Mouse (Mus musculus) spleen, adult 2 months (tissue): ENCODE measurements at regions not wholly inside any gene's neighbourhood (a gene's known extent, or its start where the extent isn't known, plus 50 kb on each side); places are given as distances from the start of the nearest gene placed in this dataset.

ENCODE experiments used
- DNase-seq, 2 experiments: peaks; one replicate each; pipeline versions ENCODE4 v3.0.0 to v3.0.0-alpha.2; 2012 to 2021; ENCODE audit warnings: low spot score in 2 of 2, low read depth in 1 of 2
- H3K27ac ChIP-seq: fragments of 200-500 bp; 2 replicates; pipeline ENCODE4 v1.5.1; 2012; ENCODE audit warnings: low read length, inconsistent platforms; ENCODE audit not compliant: insufficient read depth
- H3K27me3 ChIP-seq: fragments of 200-500 bp; 2 replicates; pipeline ENCODE4 v1.6.1; 2012; ENCODE audit warnings: mild to moderate bottlenecking, moderate library complexity, low read length, inconsistent platforms; ENCODE audit not compliant: control insufficient read depth, insufficient read depth
- H3K36me3 ChIP-seq: fragments of 200-500 bp; 2 replicates; pipeline ENCODE4 v1.6.1; 2012; ENCODE audit warnings: mild to moderate bottlenecking, low read length, inconsistent platforms; ENCODE audit not compliant: control insufficient read depth, insufficient read depth
- H3K4me1 ChIP-seq: fragments of 200-500 bp; 2 replicates; pipeline ENCODE4 v1.6.1; 2011; ENCODE audit warnings: inconsistent platforms; ENCODE audit not compliant: control insufficient read depth, insufficient read depth, insufficient read length
- H3K4me3 ChIP-seq: fragments of 200-500 bp; 2 replicates; pipeline ENCODE4 v1.5.1; 2011; ENCODE audit warnings: mild to moderate bottlenecking, inconsistent platforms; ENCODE audit not compliant: insufficient read depth, insufficient read length; ENCODE audit errors: extremely low read depth
- CTCF ChIP-seq: fragments of 200-500 bp; IDR thresholded peaks from 2 replicates; pipeline ENCODE4 v1.5.1; 2011; ENCODE audit warnings: mild to moderate bottlenecking, inconsistent platforms; ENCODE audit not compliant: insufficient read depth, insufficient read length, insufficient replicate concordance; ENCODE audit errors: extremely low read depth
- POLR2A ChIP-seq: fragments of 200-500 bp; IDR thresholded peaks from 2 replicates; pipeline ENCODE4 v1.6.1; 2011; ENCODE audit warnings: low read depth, low read length, inconsistent platforms
- WGBS: fragments of 180-500 bp; shearing (Covaris S2); methylation state at CpG from one replicate; pipeline ENCODE4 v1.1.7; 2018; 5-methylcytosine and 5-hydroxymethylcytosine counted together

DNA sequence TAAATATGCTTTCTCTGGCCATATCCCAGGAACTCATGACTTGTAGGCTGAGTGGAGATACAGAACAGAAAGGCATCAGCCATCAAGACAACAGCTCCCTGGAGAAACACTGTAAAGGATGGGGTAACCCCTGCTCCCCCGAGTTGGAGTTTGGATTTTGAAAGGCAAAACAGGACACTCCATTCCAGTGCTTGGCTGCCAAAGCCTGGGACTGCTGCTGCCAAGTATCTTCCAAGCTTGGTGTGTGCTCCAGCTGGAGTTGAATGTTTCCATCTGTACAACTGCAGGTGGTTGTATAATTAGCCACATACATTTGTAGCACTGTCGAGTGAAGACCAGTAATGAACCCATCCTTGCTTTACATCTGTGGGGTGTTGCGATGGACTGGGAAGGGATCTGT, 62.1 kb downstream of the 4933412E24Rik start:
- no peak overlapping the region for H3K27ac ChIP-seq
- H3K4me3 ChIP-seq = no peak overlapping the region
- peaks cover 3% of the 10 kb centered on the region; the same call in 1 of the 2 replicates for H3K4me1 ChIP-seq
- H3K27me3 ChIP-seq = no peaks in the 10 kb centered on the region
- no peaks in the 10 kb centered on the region for H3K36me3 ChIP-seq
- no peak for TF ChIP-seq POLR2A
- no peak for TF ChIP-seq CTCF
- WGBS = 89% methylated on average over 3 of the region's 3 CpGs
- DNase-seq = no peak

DNA sequence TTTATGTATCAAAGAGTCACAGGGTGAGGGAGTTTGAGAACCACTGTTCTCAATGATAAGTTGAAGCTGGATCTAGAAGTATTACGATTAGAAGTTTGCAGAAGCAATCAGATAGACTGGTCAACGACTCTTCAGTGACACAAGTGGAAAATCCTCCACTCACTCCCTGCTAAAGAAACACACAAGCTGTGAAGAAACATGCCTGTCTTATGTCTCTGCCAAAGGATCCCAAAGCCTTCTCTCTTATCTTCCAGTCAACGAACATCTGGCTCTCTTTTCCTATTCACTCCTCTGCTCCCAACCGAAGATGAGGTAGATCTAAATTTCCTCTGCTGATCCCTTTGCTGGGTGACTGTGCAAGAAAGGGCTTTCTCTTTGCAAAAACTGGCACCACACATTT, 62.6 kb downstream of the 4933412E24Rik start:
- Histone ChIP-seq H3K27ac (no peak overlapping the region), H3K4me3 (no peak overlapping the region), H3K36me3 (no peaks in the 10 kb centered on the region), H3K4me1 (peaks cover 3% of the 10 kb centered on the region; the same call in 1 of the 2 replicates), H3K27me3 (no peaks in the 10 kb centered on the region)
- 81% methylated on average over 4 of the region's 4 CpGs for WGBS
- no peak for TF ChIP-seq CTCF
- TF ChIP-seq POLR2A = no peak
- DNase-seq = no peak

DNA sequence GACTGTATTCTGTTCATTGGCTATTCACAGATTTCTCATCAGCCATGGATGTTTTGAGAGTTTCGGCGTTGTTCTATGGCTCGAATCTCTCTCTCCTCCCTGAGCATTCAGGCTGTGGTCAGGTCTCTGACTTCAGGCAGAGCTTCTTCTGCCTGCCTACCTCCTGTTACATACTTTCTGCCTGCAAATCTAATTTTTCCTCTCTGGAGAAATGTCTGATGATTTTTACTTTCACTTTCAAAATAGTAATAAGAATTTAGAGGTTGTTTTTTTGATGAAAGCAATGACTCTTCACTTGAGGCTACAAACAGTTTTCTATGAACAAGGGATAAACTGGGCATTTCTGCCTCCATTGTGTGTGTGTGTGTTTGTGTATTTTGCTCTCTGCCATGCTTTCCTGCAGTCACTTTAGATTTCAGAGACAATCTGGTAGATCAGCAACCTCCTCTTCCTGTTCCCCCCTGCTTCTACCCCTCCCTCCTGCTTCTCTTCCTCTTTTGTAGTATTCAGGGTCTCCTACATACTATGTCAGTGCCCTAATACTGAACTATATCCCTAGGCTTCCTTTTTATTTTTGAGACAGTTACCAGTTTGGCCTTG, 65.7 kb downstream of the 4933412E24Rik start:
- peak overlapping the region; percentile 43 for H3K4me3 ChIP-seq
- peaks cover 3% of the 10 kb centered on the region; the same call in 1 of the 2 replicates for H3K4me1 ChIP-seq
- no peaks in the 10 kb centered on the region for H3K27me3 ChIP-seq
- 52% methylated on average over 3 of the region's 3 CpGs for WGBS
- peak in 1 of 2 experiments; percentile 22 for DNase-seq
- no peaks in the 10 kb centered on the region for H3K36me3 ChIP-seq
- TF ChIP-seq CTCF (no peak), POLR2A (no peak)
- peak overlapping the region; percentile 48; the same call in 1 of the 2 replicates for H3K27ac ChIP-seq

DNA sequence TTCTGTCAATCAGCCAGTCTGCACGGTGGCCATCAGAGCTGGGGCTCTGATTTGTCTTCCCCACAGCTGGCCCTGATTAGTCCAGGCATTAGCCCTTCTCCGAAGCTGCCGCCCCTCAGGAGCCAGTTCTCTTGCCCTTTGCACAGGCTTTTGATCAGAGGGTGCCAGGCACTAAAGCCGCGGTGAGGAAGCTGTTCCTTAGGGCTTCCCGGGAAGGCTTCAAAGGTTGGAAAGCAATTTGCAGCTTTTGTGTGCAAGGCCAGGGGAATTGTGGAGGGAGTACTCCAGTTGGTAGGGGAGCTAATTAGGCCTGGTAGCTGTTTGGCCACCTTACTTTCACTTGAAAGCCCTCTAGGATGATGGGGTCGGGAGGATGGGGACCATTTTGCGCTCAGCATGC, 71.2 kb downstream of the 4933412E24Rik start:
- WGBS = 71% methylated on average over 8 of the region's 8 CpGs
- TF ChIP-seq CTCF (no peak), POLR2A (no peak)
- Histone ChIP-seq H3K27ac (no peak overlapping the region), H3K4me3 (no peak overlapping the region), H3K4me1 (no peaks in the 10 kb centered on the region; the same call in 1 of the 2 replicates), H3K36me3 (no peaks in the 10 kb centered on the region), H3K27me3 (no peaks in the 10 kb centered on the region)
- DNase-seq = no peak

DNA sequence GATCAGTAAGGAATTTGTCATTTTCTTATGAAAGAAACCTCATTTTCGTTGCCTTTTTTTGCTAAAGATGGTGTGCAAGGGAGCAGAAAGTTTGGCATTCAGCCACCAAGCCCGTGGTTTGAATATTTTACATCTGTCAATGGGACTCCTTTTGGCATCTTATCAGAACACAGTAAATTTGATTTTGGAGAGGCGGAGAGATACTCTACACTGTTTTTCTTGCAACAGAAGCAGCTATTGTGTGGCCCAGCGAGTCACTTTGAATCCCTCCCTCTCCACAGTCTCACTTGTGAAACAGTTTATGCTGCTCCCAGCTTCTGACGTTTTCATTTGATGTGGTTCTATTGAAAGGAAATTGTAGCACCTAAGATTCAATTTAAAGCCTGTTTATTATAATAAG, 79.9 kb downstream of the 4933412E24Rik start:
- H3K27me3 ChIP-seq = no peaks in the 10 kb centered on the region
- 39% methylated on average over 5 of the region's 5 CpGs for WGBS
- H3K4me1 ChIP-seq = peaks cover 2% of the 10 kb centered on the region; the same call in 1 of the 2 replicates
- no peak for TF ChIP-seq POLR2A
- TF ChIP-seq CTCF = no peak
- H3K36me3 ChIP-seq = no peaks in the 10 kb centered on the region
- no peak overlapping the region for H3K27ac ChIP-seq
- DNase-seq = no peak
- H3K4me3 ChIP-seq = no peak overlapping the region

DNA sequence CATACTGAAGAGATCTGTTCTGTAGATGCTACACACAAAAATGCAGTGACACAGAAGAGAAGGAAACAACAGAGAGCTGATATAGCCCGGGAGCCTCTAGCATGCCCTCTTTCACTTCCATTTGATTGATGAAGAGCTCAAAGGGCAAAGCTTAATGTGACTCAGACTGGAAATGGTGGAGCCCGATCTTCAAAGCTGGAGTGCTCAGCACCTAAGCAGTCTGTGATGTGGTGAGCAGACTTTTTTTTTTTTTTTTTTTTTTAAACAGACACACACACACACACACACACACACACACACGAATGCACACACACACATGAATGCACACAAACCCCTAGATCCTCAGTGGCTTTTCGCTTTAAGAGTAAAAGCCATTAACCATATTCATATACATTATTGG, 102.6 kb downstream of the 4933412E24Rik start:
- Histone ChIP-seq H3K4me1 (no peaks in the 10 kb centered on the region), H3K4me3 (no peak overlapping the region), H3K27ac (no peak overlapping the region), H3K27me3 (no peaks in the 10 kb centered on the region), H3K36me3 (no peaks in the 10 kb centered on the region)
- TF ChIP-seq CTCF (no peak), POLR2A (no peak)
- WGBS = 48% methylated on average over 4 of the region's 4 CpGs
- DNase-seq = peak in 1 of 2 experiments; percentile 52

DNA sequence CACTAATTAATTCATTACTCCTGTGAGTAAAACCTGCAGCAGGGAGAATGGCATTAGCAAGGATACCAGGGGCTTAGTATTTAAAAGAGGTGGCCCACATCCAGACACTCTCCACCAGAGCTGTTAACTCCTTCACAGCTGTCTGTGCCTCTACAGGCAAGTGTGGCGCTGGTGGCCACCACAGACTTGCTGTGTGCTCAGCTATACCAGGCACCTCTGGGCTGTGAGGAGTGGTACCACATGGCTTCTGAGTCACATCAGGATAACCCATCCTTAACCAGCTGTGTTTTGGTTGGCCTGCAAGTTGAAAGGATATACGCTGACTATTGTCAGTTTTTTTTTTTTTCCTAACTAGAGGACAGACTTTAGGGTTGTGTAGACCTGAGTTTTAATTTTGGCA, 108.1 kb downstream of the 4933412E24Rik start:
- TF ChIP-seq POLR2A (no peak), CTCF (no peak)
- no peak overlapping the region for H3K27ac ChIP-seq
- WGBS = 88% methylated on average over 2 of the region's 2 CpGs
- no peaks in the 10 kb centered on the region for H3K4me1 ChIP-seq
- H3K36me3 ChIP-seq = no peaks in the 10 kb centered on the region
- no peak for DNase-seq
- H3K4me3 ChIP-seq = no peak overlapping the region
- H3K27me3 ChIP-seq = no peaks in the 10 kb centered on the region
